Mouse (Mus musculus) kidney, adult 2 months (tissue): ENCODE data around the gene Slc4a1.

Experiments used
- CTCF ChIP-seq: fragments of 200-500 bp; conservative IDR thresholded peaks from 2 replicates; pipeline ENCODE4 v1.5.1; 2011; ENCODE audit warnings: low read depth, mild to moderate bottlenecking, control low read depth, low read length, moderate library complexity, mixed read lengths; ENCODE audit not compliant: insufficient read depth, insufficient read length
- POLR2A ChIP-seq: fragments of 200-500 bp; IDR thresholded peaks from one replicate; pipeline ENCODE4 v1.6.1; 2011; ENCODE audit warnings: low read depth, low read length, control low read depth

GRCm38 (mm10) chr11:102377186-102377585 is 11.2 kb upstream of the Slc4a1 start:
- TF ChIP-seq CTCF (0 out of 2 replicates have a peak, but pooled peaks have one; percentile 22), POLR2A (no peak)
